Mouse (Mus musculus): ENCODE measurements around the gene Sfxn5. TPM values are rescaled to one million over a fixed set of nuclear protein-coding genes. Genes with fewer than 3 reads are reported as not detected.

The Sfxn5 gene
- total RNA-seq, 2 experiments from 2014 or later: 2.8 to 5.1 TPM

DNA sequence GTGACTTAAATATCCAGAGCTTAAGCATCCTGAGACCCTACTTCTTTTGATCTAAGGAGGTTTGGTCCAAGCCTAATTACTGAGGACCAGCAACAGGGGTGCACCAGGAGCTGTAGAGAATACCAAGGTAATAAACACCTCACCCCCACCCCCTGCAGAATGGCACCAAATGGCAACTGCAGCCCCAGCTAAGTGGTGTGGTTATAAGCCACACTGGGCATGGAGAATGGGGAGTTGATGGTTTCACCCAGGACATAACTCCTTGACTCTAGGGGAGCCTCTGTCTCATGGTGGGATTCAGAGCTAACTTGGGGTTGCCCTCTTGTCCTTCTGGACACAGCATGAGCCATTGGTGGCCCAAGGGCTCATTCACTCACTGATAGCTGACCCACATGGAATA lies 1.0 kb upstream of the Sfxn5 start:
- DNase-seq: no peak

DNA sequence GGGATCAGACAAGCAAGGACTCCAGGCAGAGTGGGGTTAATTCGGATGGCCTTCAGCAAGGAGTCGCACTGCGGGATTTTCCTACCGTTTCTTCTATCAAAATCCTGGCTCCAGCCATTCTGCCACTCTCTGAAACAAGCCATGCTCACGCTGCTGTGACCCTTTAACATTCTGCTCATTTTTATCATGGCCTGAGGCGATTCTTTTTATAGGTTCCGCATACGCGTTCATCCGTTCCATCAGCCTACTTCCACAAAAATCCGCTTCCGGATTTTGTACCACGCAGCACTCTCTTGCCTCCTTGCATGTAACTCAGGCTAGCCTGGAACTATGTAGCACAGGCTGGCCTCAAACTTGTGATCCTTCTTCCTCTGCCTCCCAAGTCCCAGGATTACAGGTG lies 510 bp upstream of the Sfxn5 start:
- DNase-seq: no peak

DNA sequence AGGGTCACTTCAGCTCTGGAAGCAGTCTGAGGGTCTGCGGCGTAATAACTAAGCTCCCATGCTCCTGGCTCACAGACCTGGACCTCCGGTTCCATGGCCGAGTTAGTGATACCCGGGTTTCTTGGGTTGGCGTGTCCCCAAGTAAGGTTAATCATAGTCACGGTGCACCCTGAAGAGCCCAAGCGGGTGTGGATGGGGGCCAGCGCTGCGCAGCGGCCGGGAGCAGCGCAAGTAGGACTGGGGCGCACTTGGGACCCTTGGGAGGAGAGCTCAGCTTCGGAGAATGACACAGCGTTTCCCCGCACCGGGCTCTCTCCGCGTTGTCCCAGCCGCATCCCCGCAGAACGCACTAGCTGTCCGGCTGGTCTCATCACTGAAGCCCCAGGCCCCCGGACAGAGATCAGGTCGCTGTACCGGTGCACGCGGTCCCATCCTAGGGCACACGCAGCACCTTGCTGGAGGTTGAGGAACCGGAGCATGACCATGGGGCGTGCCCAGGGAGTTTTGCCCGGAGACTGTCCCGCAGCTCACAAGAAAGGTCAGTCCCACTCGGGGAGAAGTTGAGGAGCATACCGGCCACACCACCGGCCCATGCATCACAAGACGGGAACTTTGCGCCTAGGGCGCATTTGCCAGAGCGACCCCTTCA lies 747 bp downstream of the Sfxn5 start:
- no peak for DNase-seq

DNA sequence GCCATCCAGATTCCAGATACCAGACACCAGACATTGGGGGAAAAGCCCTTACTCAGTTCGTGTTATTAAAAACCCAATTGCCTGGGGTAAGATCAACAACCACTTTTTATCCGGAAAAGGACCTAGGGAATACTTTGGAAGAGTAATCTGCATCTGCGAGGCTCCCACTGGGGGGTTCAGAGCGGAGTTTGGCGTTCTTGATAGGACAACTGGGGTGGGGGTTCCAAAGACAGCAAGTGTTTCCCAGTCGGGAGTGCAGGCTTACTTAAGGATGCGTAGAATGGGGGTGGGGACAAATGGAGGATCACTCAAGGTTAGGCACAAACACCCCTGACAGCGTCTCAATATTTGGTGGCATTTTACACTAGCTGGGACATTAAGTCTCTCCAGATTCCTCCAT lies 1.5 kb downstream of the Sfxn5 start:
- no peak for DNase-seq

DNA sequence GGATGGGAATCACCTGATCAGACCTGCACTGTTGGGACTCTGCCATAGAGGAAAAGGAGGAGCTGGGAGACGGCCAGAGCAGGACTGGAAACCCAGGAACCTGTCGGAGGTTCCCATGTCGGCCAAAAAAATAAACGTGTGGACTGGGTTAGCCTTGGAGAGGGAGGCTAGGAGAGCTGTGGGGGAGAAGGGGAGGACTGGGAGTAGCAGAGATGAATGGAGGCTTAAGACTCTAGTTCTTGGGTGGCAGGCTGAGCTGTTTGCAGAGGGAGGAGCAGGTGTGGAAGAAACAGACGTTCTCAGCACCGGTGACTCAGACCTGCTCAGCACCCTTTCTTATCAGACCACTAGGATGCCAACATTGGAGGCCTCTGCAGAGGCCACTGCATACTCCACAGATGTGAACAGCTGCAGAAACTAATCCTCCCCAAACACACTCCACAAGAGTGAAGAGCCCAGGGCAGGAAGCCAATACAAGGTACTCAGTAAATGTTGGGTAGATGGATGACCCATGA lies 1.9 kb downstream of the Sfxn5 start:
- no peak for DNase-seq

DNA sequence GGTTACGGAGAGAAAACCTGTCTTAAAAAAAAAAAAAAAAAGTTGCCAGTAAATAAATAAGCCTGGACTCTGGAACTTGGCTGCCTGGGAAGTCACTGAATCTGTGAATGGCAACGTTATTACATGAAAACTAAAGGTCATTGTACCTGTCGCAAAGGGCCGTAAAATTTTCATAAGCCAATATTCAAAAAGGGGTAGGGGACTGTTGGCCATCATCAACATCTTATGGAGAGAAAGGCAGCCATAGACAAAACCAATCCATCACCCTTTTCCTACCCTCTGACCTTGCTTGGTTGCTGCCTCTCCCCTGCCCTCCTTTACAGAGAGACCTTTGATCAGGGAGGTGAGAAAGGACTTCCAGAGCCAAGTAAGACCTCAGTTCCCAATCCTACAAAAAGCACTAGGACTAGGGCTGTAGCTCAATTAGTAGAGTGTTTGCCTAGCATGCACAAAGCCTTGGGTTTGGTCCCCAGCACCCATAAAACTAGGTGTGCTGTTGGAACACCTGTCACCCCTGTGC lies 3.5 kb downstream of the Sfxn5 start:
- DNase-seq: no peak

DNA sequence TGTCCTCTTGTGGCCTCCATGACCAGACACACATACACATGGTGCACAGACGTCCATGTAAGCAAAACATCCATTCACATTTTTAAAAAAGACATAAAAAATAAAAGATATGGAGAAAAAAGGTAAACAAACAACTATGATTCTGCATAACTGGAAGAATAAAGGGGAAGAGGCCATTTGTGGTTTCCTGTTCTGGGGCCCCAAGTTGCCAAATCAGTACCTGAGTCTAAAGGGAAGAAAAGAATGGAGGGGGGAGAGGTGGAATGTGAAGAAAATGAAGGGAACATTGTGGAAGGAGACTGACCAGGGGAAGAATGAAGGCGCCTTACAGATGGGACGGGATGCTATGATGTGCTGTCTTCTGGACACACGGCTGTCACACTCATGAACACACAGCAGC lies 6.7 kb downstream of the Sfxn5 start:
- DNase-seq: no peak

DNA sequence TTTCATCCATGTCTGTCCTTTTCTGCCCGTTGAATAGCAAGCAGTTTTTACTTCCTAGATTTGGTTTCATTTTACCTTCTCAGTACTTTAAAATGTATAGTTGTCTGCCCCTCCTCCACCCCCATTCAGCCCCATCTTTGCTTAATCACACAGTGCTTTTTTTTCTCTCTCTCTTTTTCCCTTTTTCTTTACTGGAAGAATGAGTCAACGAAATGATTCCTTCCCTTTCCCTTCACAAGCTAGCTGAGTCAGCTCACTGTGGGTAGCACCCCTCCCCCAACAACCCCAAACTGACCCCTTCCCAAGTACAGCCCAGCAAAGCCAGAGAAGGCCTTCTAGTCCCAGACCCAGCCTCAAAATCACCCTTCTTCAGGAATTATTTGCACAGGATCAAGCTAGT lies 8.1 kb downstream of the Sfxn5 start:
- no peak for DNase-seq

DNA sequence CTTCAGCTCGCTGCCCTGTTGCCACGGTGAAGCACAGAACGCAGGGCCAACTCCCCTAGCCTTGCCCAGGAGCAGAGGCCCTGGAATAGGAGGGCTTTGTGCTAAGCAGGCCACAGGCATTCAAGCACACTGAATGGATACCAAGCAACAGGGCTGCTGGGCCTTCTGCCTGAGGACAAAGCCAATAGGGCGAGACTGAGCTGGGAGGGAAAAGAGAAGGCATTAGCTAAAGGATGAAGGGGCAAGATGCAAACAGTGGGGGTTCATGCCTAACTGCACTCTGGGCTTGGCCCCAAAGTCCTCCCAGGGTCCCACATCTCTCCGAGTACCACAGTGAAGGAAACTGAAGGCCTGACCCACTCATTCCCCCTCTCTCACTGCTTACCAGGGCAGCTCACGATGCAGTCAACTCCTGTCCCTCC lies 12.8 kb downstream of the Sfxn5 start:
- DNase-seq: no peak

DNA sequence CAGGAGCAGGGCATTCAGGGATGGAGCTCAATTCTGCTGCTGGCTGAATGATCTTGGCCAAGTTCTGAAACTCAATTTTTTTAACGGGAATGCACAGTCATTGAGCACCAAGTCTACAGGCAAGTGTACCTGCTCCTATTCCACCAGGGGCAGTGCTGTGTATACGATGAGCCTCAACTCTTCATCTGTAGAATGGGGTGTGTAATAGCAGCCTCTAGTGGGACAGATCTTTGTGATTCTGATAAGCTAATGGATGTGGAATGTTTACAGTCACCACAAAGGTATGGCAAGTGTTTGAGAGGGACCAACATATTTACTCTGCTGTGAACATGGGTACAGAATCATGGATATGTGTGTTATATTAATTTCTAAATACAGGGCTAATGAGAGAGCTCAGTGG lies 17.0 kb downstream of the Sfxn5 start:
- no peak for DNase-seq

DNA sequence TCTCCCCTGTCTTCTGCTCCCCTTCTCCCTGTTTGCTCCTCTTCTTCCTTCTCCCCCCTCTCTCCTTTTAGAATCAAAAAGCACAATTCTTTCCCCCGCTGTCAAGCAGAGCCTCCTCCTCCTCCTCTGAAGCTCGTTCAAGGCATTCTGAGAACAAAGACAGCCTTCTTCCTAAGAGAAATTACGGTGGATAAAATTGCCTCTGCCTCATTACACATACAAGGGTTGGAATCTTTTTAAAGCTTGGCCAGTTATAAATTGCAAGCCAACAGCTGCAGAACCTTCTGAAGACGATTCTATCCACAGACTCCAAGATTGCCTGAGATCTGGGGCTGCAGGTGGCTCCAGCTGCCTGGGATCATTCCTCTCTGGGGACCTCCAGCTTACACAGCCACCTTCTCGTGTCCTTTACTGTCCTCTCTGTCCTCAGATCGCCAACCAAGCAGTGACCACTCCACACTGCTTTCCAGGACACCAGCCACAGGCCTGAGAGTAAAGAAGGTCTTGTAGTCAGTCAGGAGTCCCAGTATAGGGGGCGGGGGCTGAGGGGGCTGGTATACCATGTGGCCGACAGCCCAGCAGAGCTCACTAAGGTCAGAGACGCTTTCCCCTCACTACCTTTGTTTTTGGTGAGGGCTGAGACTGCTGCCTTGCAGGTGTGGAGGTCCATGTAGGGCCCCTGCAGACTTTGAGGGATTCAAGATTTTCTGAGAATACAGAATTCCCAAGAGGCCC lies 19.0 kb downstream of the Sfxn5 start:
- DNase-seq: no peak

DNA sequence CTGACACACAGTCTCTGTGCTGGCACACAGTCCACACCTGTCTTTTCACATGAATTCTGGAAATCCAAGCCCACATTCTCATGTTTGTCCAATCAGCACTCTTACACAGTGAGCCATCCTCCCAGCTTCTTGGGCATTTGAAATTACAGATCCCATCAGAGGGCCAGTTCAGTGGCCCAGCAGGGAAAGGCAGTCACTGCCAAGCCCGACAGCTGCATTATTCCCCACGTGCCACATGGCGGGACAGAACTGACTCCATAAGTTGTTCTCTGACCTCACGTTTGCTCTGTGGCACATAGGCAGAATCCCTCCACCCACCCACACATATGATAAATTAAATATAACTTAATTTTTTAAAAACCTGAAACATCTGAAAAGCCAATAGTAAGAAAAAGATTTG lies 25.3 kb downstream of the Sfxn5 start:
- DNase-seq: no peak

DNA sequence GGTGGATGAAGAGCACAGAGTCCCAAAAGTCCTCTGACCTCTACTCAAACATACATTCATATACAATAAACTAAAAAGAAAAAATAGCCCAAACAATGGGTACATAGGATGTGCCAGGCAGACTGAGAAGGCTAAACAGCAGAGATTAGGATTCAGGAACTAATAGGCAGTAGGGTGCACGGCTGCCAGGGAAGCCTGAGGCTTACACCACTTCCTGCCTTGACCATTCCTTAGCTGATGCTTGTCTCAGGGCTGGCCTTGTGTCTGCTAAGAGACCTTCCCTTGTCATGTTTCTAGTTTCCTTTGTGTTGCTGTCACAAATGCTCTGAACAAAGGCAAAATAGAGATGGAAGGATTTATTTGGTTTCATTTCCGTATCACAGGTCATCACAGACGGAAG lies 26.8 kb downstream of the Sfxn5 start:
- DNase-seq: no peak

DNA sequence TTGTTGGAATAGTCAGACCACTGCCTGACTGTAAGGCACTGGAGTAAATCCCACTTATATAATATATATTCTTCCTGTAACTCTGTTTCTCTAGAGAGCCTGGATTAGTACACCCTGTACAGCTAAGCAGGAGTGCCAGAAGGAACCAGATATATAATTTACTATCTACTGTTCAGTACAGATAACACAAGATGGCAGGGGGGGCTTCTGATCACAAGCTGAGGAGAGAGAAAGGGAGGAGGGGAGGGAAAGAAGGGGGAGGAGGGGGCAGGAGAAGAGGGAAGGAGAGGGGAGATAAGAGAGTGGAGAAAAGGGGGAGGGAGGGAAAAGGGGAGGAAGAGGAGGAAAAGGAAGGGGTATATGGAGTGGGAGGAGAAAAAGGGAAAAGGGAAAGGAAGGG lies 27.4 kb downstream of the Sfxn5 start:
- DNase-seq: no peak

DNA sequence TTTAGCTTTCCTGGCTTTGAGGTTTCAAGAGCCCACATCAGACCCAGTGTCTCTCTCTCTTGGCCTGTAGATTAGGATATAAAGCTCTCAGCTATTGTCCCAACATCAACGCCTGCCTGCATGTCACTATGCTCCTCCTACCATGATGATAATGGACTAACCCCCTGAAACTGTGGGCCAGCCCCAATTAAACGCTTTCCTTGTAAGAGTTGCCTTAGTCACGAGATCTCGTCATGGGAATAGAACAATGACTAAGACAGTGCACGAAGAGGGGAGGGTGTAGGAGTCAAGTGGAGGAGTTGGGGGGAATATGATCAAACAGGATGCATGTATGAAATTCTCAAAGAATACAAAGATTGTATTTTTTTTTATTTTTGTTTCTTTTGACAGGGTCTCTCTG lies 28.3 kb downstream of the Sfxn5 start:
- no peak for DNase-seq

DNA sequence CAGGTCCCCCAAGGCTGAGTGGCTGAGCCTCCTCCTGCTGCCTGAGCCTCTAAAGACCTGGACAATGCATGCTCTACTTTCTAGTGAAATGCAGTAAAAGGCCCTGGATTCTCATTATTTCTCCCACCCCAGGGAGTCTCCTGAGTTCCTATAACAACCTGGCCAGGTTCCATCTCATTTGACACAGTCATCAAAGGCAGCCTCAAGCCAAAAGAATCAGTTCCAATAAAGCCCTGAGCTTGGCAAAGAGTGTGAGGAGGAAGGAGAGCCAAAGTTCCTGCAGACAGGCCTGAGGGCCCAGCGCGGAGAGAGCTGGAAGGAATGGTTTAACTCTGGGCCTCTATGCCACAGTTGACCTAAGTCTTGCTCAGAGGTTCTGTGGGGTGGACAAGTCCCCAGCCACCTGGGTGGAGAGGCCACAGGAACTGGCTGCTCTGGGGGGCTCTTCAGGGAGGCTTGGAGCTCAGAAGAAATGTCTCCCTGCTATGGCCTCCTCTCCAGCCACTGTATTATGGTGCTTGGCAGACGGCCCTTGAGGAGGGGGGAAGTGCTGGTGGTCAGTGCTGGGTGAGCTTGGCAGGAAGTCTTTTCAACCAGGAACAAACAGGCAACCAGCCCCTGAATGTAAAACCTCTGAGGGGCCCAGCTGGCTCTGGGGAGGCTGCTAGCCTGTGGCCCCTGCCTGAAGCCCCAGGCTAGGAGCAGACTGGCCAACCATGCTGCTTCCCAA lies 30.7 kb downstream of the Sfxn5 start:
- DNase-seq: peak; percentile 18

DNA sequence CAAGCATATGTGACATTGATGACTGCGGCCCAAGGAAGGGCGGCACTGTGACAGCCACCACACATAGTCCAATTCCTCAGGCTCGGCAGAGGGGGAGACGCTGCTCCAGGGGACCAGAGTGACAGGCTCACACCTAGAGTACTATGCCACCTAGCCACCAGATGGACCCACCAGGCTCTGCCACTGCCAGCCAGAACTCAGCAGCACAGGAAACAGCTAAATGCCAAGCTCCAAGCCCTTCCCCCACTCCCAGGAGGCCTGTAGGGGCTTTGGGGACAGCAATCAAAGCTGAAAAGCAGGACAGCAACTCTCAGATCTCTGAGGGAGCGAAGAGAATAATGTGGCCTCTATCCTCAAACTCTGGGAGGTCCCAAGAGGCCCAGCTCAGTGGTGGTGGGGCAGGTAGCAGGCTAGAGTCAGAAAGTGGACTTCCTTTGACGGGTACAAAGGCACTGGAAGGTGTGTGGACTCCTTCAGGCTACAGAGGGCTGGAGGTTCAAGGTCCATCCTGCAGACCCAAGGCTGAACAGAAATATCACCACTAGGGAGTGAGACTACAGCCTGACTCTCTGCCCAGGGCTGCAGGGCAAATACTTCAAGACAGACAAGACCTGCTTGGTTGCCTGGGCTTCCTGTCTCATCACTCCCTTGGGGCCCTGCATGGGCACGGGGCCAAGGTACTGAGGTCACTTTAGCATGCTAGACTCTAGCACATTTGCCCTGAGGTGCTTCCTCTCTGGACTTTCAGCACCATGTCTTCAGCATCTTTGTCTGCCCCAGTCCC lies 37.6 kb downstream of the Sfxn5 start:
- peak; percentile 58 for DNase-seq

DNA sequence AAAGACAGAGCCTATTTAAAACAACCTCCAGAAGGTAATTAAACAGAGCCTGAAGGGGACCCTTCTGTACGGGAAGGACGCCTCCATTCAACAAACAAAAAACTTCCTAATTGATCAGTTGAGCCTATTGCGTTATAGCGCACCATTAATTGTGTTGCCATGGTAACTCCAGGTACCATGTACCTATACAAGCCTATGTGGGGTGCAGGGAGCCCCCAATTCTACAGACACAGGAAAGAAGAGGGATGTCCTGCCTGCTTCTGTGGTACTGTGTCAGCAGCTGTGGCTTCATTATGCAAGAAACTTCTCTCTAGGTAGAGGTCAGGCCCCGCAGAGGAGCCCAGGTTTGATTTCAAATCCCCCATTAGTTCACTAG lies 39.2 kb downstream of the Sfxn5 start:
- DNase-seq: no peak

DNA sequence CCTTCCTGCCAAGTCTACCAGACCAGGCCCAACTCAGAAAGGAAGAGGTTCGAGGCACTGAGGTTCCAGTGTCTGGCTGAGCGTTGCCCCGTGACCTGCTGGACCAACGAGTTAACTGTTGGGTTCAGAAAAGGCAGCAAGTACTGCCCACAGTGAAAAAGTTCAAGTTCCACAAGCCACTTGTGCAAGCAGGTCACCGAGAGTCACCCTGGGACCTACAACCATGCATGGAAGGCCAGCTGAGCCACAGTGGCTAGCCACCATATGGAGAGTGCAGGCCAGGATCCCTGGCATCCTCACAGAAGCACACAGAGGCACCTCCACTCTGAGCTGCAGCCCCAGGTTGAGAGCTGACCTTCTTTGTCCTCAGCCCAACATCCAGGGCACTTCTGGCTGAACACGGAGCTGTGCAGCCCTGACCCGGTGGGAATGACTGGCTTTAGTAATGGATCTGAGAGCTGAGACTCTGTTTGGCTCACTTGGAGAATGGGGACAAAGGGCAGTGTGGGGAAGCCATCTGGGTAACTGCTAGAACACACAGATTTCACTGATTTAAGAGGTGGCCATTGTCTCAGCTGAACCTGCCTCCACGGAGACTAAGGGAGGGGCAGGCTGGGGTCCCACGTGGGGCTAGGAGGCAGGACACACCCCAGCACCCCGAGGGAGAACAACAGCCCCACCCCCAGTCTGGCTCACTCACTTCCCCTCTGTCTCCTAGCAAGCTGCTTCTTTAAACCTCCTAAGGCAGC lies 39.8 kb downstream of the Sfxn5 start:
- DNase-seq: no peak

DNA sequence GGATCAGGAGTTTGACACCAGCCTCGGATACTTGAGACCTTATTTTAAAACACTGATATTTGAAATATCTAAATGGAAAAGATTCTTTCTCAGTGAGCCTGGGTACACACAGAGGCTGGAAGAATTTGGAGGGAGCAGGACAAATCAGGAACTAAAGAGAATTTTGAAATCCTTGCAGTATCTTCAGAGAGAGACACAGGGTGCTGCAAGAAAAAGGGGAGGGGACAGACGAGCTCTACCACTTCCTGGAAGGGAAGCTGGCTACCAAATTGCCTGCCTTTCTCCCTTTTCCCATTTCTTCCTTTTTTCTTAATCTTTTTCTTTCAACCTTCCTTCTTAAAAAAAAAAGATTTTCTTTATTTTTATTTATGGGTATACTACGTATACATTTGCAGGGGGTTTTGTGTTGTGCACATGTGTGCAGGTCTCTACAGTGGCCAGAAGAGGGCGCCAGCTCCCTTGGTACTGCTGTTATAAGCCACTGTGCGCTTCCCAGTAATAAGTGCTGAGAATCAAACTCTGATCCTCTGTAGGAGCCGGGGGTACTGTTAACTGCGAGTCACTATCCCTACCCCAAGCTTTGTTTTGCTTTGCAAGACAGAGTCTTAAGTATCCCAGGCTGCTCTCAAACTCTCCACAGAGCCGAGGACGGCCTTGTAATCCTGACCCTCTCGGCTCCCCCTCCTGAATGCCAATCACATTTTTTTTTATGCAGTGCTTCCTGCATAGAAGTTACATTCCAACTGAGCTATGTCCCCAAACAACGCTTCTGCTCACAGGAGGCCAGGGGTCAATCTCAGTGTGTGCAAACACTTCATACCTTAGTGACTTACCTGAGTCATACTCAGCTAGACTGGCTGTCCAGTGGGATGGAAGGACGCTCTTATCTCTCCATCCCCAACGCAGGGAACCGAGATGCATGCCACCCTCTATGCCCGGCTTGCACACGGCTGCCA lies 42.1 kb downstream of the Sfxn5 start:
- no peak for DNase-seq

All from gastrocnemius, postnatal 10 days (tissue).